Mouse (Mus musculus): ENCODE data around the gene Usp35. TPM values are rescaled to one million over a fixed set of nuclear protein-coding genes. Genes with fewer than 3 reads are reported as not detected.
A peak's percentile ranks its signal among the peaks of the same experiment; 100 is the strongest.

The Usp35 gene
- total RNA-seq, 2 experiments from 2014 or later = 11.5 to 14.0 TPM

DNA sequence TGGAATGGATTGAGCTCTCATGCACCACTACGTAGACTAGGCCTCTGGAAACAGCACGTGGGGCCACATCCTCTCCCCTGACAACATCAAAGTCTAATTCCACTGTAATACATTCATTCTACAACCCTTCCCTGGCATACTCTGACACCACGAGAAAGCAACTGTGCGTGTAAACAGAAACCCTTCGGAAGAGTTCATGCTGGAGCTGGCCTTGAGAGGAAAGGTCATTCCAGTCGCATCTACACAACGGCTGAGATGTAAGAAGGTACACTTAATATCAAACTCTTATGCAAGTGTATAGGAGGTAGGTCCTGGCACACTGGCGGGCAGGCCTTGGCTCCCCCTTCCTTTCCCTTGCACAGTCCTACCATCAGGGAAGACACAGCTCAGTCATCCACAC is 7.5 kb downstream of the Usp35 start:
- DNase-seq (ENCODE audit: extremely low spot score in 1 of 2, low spot score in 1 of 2) = no peak

- DNase-seq (ENCODE audit: extremely low spot score in 1 of 2, low spot score in 1 of 2) = no peak
These were observed 14.1 kb downstream of the Usp35 start for GRCm38 (mm10) chr7:97317706-97318105.

- DNase-seq (ENCODE audit: extremely low spot score in 1 of 2, low spot score in 1 of 2) = no peak
These were observed 16.2 kb downstream of the Usp35 start for GRCm38 (mm10) chr7:97315656-97316055.

DNA sequence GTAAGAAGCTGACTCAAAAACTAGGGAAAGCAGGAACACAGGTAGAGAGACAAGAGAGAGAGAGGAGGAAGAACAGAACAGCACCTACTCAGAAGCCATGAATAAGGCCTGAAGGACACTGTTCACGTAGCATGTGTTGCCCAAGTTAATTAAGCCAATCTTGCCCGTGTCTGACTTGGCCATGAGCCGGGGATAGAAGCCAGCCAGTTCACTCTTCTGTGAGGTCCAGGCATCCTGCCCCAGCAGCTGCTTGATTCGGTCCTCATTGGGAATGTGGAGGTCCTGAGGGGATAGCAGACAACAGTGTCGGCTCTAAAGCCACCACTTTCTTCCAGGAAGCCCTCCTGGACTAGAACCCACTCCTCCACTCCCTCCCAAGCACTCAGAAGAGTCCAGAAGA is 17.2 kb downstream of the Usp35 start:
- DNase-seq (ENCODE audit: extremely low spot score in 1 of 2, low spot score in 1 of 2) = no peak

DNA sequence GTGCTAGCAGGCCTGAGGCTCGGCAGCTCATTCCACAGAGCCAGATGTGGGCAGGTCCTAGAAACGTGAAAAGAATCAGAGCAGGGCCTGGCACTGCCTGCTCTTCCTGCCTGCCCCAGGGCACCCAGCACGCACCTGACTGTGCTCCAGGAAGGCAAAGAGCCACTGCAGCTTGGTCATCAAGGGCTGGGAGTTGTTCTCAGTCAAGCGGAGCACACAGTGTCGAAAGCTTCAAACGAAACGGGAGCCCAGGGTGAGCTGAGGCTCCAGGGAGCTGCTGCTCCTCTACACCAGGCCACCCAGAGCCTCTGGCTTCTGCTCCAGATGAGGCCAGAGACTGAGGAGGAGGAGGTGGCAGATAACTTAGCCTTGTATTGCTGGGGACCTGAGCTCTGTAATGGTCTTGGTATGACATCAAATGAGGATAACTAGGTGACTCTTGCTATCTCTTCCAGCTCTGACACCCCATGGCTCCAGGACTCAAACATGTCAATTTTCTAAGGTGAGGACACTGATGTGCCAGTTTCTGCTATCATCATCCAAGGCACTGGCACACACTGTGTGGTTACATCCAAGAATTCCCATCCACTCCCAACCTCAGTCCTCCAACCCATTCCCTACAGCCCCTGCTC is 18.3 kb downstream of the Usp35 start:
- DNase-seq (ENCODE audit: extremely low spot score in 1 of 2, low spot score in 1 of 2) = no peak

DNA sequence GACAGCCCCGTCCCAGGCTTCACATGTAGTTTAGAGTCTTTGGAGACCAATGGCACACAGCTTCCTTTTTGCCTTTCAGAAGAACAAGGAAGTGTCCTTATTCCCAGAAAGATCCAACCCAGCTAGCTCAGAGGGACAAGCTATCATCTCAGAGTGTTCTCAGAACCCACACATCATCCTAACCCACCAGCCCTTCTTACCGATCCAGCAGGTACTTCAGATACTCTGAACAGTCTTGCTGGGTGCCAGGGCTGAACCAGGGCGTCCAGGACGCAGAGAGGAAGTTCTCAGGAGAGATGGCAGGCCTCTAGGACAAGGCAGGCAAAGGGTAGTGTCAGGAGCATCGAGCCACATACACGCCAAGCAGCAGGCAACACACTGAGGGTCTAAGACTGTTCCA is 19.0 kb downstream of the Usp35 start:
- DNase-seq (ENCODE audit: extremely low spot score in 1 of 2, low spot score in 1 of 2) = no peak

- no peak for DNase-seq (ENCODE audit: extremely low spot score in 1 of 2, low spot score in 1 of 2)
These were observed 19.6 kb downstream of the Usp35 start for GRCm38 (mm10) chr7:97312196-97312595.

DNA sequence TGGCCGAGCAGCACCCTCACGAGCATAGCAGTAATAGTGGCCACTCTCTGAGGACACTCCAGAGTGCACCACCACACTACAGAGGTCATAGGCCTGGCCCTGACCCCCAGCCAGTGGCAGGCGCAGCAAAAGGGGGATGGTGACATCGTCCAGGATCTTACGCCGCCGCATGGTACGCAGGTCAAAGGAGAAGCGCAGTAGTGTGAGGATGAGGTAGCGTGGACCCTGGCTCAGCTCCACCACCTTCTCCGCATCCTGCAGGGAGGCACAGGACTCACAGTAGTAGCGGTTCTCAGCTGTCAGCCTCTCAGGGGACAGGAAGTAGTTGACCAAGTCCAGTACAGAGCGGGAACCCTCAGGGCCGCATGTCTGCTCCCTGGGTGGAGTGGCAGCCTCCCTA is 20.2 kb downstream of the Usp35 start:
- no peak for DNase-seq (ENCODE audit: extremely low spot score in 1 of 2, low spot score in 1 of 2)

DNA sequence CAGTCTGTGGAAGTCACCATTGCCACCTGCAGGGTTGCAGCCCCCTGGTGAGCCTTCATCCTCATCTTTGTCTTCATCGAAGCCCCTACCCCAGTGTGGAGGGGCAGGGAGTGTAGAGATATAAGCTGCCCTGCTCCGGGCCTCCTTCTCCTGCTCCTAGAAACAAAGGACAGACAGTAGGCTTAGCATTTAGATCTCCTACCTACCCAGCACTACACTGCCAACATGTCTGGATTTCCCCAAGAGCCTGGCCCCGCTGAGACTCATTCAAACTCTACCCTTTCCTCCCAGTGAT is 21.5 kb downstream of the Usp35 start:
- no peak for DNase-seq (ENCODE audit: extremely low spot score in 1 of 2, low spot score in 1 of 2)

DNA sequence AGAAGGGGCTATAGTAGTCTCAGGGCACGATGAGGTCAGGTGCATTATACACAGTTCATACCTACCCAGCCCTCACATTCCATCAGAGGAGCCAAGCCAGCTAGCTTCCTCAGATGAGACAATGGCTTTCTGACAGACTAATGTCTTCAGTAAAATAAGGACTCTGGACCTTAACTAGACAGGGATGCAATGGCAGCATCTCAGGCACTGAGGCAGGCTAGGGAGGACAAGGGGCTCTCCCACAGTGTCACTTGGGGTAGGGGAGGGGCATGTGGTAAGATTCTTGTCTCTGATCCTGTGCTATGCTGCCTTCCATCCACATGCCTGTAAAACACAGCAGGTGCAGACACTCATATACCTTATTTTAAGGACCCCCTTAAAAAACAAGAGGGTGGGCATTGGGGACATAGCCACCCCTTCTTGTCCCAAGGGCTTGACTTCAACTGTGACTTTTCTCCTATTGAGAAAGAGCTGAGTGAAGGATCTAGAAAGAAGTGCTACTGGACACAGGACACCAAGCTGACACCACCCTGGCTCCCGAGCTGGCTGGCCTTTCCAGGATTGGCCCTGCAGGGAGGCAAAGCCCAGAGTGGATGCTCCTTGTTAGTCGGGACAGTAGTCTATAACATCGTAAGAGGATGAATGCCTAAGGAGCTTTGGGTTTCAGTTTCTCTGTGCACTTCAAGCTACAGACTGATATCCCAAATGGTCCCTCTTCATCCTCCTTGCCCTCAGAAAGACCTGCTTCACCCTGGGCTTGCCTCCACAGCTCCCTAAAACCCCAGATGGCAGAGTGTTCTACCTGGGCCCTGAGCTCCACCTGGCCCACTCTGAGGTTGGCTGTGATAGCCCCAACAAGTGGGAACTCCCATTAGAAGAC is 22.1 kb downstream of the Usp35 start:
- DNase-seq (ENCODE audit: extremely low spot score in 1 of 2, low spot score in 1 of 2) = peak in 1 of 2 experiments; percentile 6

DNA sequence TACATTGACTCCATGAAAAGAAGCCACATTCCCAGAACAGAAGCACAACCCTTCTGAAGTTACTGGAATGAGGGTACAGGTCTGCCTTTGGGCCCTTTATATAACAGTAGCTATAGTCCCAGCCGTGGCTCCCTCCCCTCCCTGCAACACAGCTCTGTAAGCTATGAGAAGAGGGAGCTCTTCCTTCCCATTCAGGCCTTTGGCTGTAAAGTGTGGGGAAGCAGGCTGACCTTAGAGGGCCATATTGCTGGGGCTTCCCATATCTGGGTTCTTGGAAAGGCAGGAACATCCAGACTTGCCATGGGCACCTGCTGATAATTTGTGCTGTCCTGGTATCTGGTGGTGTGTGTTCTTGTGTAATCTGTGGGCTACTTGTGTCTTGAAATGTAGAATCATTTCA is 24.3 kb downstream of the Usp35 start:
- peak in 1 of 2 experiments; percentile 5 for DNase-seq (ENCODE audit: extremely low spot score in 1 of 2, low spot score in 1 of 2)

GRCm38 (mm10) chr7:97306813-97307212 is 25.0 kb downstream of the Usp35 start:
- peak in 1 of 2 experiments; percentile 5 for DNase-seq (ENCODE audit: extremely low spot score in 1 of 2, low spot score in 1 of 2)

- peak in 1 of 2 experiments; percentile 3 for DNase-seq (ENCODE audit: extremely low spot score in 1 of 2, low spot score in 1 of 2)
These were observed 26.6 kb downstream of the Usp35 start for GRCm38 (mm10) chr7:97305206-97305605.

DNA sequence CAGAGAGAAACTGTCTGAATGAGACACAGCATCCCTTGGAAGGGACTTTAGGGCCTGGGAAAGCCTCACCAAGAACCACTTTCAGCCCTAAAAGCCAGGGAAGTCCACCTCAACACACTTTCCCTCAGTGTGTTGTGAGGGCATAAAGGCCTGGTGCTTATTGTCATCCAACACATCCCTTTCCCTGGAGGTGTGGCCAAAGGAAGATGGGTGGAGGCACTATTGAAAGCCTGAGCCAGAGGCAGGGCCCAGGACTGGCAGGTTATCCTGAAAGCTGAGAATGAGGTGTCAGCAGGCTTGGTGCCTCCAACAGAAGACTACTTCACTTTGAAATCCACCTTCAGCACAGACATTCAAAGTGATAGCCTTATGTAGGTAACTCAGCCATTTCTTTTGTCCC is 27.3 kb downstream of the Usp35 start:
- peak in 1 of 2 experiments; percentile 2 for DNase-seq (ENCODE audit: extremely low spot score in 1 of 2, low spot score in 1 of 2)

GRCm38 (mm10) chr7:97303614-97304013 is 28.2 kb downstream of the Usp35 start:
- DNase-seq (ENCODE audit: extremely low spot score in 1 of 2, low spot score in 1 of 2) = no peak

GRCm38 (mm10) chr7:97302876-97303275 is 28.9 kb downstream of the Usp35 start:
- no peak for DNase-seq (ENCODE audit: extremely low spot score in 1 of 2, low spot score in 1 of 2)

DNA sequence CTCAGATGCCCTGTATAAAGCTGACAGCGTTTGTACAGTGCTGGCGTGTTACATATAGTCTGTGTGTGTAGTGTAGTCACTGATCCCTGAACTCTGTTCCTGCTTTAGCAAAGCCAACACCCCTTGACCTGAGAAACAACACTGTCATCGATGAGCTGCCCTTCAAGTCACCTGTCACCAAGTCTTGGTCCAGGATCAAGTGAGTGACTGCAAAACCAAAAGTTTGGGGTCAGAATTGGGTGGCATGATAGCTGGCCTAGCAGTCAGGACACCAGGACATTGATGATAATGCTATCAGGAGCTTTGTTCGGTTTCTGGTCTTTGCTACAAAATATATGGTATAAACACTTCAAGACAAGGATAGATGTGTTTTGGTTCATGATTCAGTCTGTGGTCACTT is 29.6 kb downstream of the Usp35 start:
- DNase-seq (ENCODE audit: extremely low spot score in 1 of 2, low spot score in 1 of 2) = peak in 1 of 2 experiments; percentile 3

- peak in 1 of 2 experiments; percentile 4 for DNase-seq (ENCODE audit: extremely low spot score in 1 of 2, low spot score in 1 of 2)
These were observed 30.5 kb downstream of the Usp35 start for GRCm38 (mm10) chr7:97301321-97301720.

- DNase-seq (ENCODE audit: extremely low spot score in 1 of 2, low spot score in 1 of 2) = no peak
These were observed 30.9 kb downstream of the Usp35 start for GRCm38 (mm10) chr7:97300914-97301313.

GRCm38 (mm10) chr7:97298943-97299342 is 32.9 kb downstream of the Usp35 start:
- peak in 1 of 2 experiments; percentile 3 for DNase-seq (ENCODE audit: extremely low spot score in 1 of 2, low spot score in 1 of 2)

GRCm38 (mm10) chr7:97298279-97298678 is 33.5 kb downstream of the Usp35 start:
- no peak for DNase-seq (ENCODE audit: extremely low spot score in 1 of 2, low spot score in 1 of 2)

DNA sequence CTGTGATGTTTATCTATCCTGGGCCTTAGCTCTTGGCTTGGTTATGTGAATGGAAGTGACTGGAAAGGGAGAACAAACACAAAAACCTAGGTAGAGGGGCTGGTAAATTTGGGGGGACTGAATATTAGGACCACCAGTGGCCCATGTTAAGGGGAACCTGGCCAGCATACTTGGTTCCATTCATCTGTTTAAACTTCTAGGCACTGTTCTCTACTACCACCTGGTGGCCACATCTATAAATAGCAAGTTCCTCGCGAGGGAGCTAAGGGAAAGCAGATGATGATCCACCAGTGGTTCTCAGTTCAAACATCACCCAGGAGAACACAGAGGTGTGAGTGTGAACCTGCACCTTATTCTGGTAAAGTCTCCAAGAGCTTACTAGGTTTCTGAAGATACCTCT is 34.4 kb downstream of the Usp35 start:
- peak; percentile 41 to 70 for DNase-seq (ENCODE audit: extremely low spot score in 1 of 2, low spot score in 1 of 2)
